Mouse (Mus musculus) ovary, postnatal 14 days (tissue): ENCODE data around the gene Gm20422.

Experiments used
- DNase-seq: peaks from one replicate; pipeline ENCODE4 v3.0.0; 2022; ENCODE audit warnings: low spot score

Gene Gm20422

GRCm38 (mm10) chr8:69793666-69794065 lies 19.0 kb upstream of the Gm20422 start:
- DNase-seq, result no peak

GRCm38 (mm10) chr8:69791415-69792068 lies 16.9 kb upstream of the Gm20422 start:
- peak; percentile 25 for DNase-seq

GRCm38 (mm10) chr8:69790773-69791367 lies 16.2 kb upstream of the Gm20422 start, which contains the start of the genes Atp13a1 and Zfp866:
TSS of gene Atp13a1 (plus strand) at chr8:69791163.
TSS of gene Zfp866 (minus strand) at chr8:69791178.
- peak; percentile 80 for DNase-seq

GRCm38 (mm10) chr8:69790364-69790763 lies 15.7 kb upstream of the Gm20422 start:
- no peak for DNase-seq

- no peak for DNase-seq
Measured at GRCm38 (mm10) chr8:69789731-69790130, 15.0 kb upstream of the Gm20422 start.

- DNase-seq, result no peak
Measured at GRCm38 (mm10) chr8:69789105-69789504, 14.4 kb upstream of the Gm20422 start.

- DNase-seq, result no peak
Measured at GRCm38 (mm10) chr8:69777111-69777510, 2.4 kb upstream of the Gm20422 start.

GRCm38 (mm10) chr8:69775149-69775534 lies 456 bp upstream of the Gm20422 start:
- no peak for DNase-seq

- DNase-seq, result no peak
Measured at GRCm38 (mm10) chr8:69772106-69772505, 2.6 kb downstream of the Gm20422 start.

- no peak for DNase-seq
Measured at GRCm38 (mm10) chr8:69771221-69771620, 3.5 kb downstream of the Gm20422 start.

GRCm38 (mm10) chr8:69761814-69762445 lies 12.8 kb downstream of the Gm20422 start:
- DNase-seq, result no peak

GRCm38 (mm10) chr8:69758316-69758715 lies 16.4 kb downstream of the Gm20422 start:
- DNase-seq, result no peak

GRCm38 (mm10) chr8:69752437-69752836 lies 22.2 kb downstream of the Gm20422 start:
- no peak for DNase-seq

- peak; percentile 93 for DNase-seq
Measured at GRCm38 (mm10) chr8:69749544-69750454, 24.9 kb downstream of the Gm20422 start, which contains the start of gene Zfp963. TSS of gene Zfp963 (minus strand) at chr8:69749970.

GRCm38 (mm10) chr8:69741231-69741630 lies 33.5 kb downstream of the Gm20422 start:
- no peak for DNase-seq

GRCm38 (mm10) chr8:69740763-69741162 lies 33.9 kb downstream of the Gm20422 start:
- no peak for DNase-seq

GRCm38 (mm10) chr8:69735495-69735894 lies 39.2 kb downstream of the Gm20422 start:
- no peak for DNase-seq

- DNase-seq, result no peak
Measured at GRCm38 (mm10) chr8:69717232-69717580, 57.5 kb downstream of the Gm20422 start.

- peak; percentile 84 for DNase-seq
Measured at GRCm38 (mm10) chr8:69716403-69717231, 58.1 kb downstream of the Gm20422 start.

- DNase-seq, result no peak
Measured at GRCm38 (mm10) chr8:69715366-69715765, 59.3 kb downstream of the Gm20422 start.

GRCm38 (mm10) chr8:69713516-69713915 lies 61.2 kb downstream of the Gm20422 start:
- DNase-seq, result no peak
